Mouse (Mus musculus): ENCODE measurements around the gene Zbtb9. TPM values are rescaled to one million over a fixed set of nuclear protein-coding genes. Genes with fewer than 3 reads are reported as not detected.

Zbtb9 gene
- total and polyA plus RNA-seq, 2 experiments from 2014 or later, result 6.6 to 21.4 TPM

DNA sequence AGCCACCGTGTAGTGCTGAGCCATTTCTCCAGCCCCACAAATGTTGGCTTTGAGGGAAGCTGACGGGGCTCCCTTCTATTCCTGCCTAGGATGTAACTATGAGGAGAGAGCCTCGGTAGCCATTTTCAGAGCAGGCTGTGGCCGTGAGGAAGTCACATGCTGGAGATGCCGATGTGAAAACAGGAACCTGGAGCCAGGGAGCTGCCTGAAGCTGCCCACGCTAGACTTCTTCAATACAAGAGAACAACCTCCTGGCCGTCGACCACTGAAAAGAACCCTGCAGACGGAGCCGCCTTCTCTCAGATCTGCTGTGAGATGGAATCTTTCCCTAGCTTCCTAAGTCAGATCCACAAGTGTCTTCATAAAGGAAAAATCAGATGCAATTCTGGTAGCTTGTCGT is 32.7 kb downstream of the Zbtb9 start:
- no peak overlapping the region for H3K9ac ChIP-seq (replicated peaks; ENCODE audit: low read length)
- H3K27ac ChIP-seq, result no peak overlapping the region
- H3K4me1 ChIP-seq (ENCODE audit: insufficient read depth, low read length), result no peaks in the 10 kb centered on the region
- no peak for ATAC-seq
- H3K27me3 ChIP-seq (ENCODE audit: insufficient read depth, low read length), result no peaks in the 10 kb centered on the region
- no peaks in the 10 kb centered on the region for H3K9me3 ChIP-seq (ENCODE audit: low read length)
- no peak overlapping the region for H3K4me2 ChIP-seq (ENCODE audit: low read depth, low read length)
- DNase-seq (ENCODE audit: low spot score), result no peak
- TF ChIP-seq CTCF (IDR thresholded peaks at IDR 0.05; ENCODE audit: low read depth), result no peak
- no peak overlapping the region for H3K4me3 ChIP-seq (ENCODE audit: low read length)
- WGBS, result 63% methylated on average over 11 of the region's 11 CpGs
- H3K36me3 ChIP-seq (ENCODE audit: insufficient read depth, low read length), result no peaks in the 10 kb centered on the region

DNA sequence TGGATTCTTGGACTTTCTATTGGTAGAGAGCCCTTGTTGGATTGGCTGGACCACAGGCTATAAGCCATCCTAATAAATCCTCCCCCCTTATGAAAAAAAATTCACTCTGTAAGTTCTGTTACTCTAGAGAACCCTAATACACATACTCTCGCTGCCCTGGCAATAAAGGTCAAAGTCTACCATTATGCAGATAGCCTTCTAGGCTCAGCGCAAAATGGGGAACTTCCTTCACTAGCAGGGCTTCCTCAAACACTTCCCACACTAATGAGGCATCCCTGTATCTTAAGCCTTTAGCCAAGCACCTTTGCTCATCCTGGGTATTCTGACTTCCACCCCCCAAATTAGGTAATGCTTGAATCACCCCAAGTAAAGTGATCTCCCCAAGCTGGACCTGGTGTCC is 35.3 kb downstream of the Zbtb9 start:
- no peaks in the 10 kb centered on the region for H3K27me3 ChIP-seq (ENCODE audit: insufficient read depth, low read length)
- no peaks in the 10 kb centered on the region for H3K4me1 ChIP-seq (ENCODE audit: insufficient read depth, low read length)
- no peak overlapping the region for H3K4me3 ChIP-seq (ENCODE audit: low read length)
- no peak overlapping the region for H3K9ac ChIP-seq (replicated peaks; ENCODE audit: low read length)
- DNase-seq (ENCODE audit: low spot score) (no peak), ATAC-seq (no peak)
- no peak for TF ChIP-seq CTCF (IDR thresholded peaks at IDR 0.05; ENCODE audit: low read depth)
- H3K9me3 ChIP-seq (ENCODE audit: low read length), result no peaks in the 10 kb centered on the region
- 74% methylated on average over 2 of the region's 2 CpGs for WGBS
- no peak overlapping the region for H3K27ac ChIP-seq
- no peaks in the 10 kb centered on the region for H3K36me3 ChIP-seq (ENCODE audit: insufficient read depth, low read length)
- H3K4me2 ChIP-seq (ENCODE audit: low read depth, low read length), result no peak overlapping the region

DNA sequence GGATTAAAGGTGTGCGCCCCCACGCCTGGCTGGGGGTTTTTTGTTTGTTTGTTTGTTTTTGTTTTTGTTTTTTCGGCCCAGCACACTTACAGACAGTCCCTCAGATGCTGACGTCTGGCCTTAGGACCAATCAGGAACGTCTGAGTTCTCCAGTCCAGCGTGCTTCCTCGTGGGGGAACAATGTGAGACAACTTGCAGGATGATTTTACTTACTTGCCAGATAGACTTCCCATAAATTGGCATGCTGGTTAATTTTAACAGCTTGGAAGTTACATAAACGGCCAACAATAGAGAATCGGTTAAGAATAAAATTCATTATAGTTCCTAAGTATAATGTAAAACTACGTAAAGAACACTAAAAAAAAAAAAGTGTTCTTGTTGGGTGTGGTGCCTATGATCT is 38.2 kb downstream of the Zbtb9 start:
- no peak for TF ChIP-seq CTCF (IDR thresholded peaks at IDR 0.05; ENCODE audit: low read depth)
- Histone ChIP-seq H3K9me3 (ENCODE audit: low read length) (no peaks in the 10 kb centered on the region), H3K4me1 (ENCODE audit: insufficient read depth, low read length) (no peaks in the 10 kb centered on the region), H3K4me3 (ENCODE audit: low read length) (no peak overlapping the region), H3K4me2 (ENCODE audit: low read depth, low read length) (no peak overlapping the region), H3K27ac (no peak overlapping the region), H3K36me3 (ENCODE audit: insufficient read depth, low read length) (no peaks in the 10 kb centered on the region), H3K27me3 (ENCODE audit: insufficient read depth, low read length) (no peaks in the 10 kb centered on the region), H3K9ac (replicated peaks; ENCODE audit: low read length) (no peak overlapping the region)
- no peak for ATAC-seq
- WGBS, result 88% methylated on average over 10 of the region's 10 CpGs
- DNase-seq (ENCODE audit: low spot score), result no peak

DNA sequence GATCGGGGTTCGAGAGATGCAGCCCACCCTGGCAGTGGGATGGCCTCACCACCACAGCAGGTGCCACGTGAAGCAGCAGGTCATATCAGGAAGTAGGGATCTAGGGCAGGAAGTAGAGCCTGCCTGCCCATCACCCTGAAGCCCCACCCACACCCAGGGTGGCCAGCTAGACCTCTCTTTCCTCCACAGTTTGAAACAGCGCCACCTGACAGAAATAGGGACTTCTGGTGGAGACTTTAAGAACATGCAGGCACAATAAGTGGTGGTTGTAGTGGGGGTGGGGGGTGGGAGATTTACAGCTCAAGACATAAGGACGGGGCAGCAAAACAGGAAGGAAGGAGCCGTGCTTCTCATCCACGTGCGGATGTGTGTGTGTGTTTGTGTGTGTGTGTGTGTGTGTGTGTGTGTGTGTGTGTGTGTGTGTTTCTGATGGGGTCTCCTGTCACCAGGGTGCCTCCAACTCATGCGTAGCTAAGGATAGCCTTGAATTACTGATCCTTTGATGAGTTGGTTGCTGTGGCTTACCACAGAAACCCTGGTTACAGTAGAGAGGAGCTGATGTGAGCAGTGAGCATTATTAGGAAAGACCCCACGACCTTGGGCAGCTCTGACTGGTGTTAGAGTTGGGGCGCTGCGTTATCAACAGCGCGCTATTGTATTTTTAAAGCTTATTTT is 39.2 kb downstream of the Zbtb9 start:
- ATAC-seq (no peak), DNase-seq (ENCODE audit: low spot score) (no peak)
- Histone ChIP-seq H3K4me2 (ENCODE audit: low read depth, low read length) (no peak overlapping the region), H3K4me1 (ENCODE audit: insufficient read depth, low read length) (no peaks in the 10 kb centered on the region), H3K36me3 (ENCODE audit: insufficient read depth, low read length) (no peaks in the 10 kb centered on the region), H3K27me3 (ENCODE audit: insufficient read depth, low read length) (no peaks in the 10 kb centered on the region), H3K27ac (no peak overlapping the region), H3K9me3 (ENCODE audit: low read length) (no peaks in the 10 kb centered on the region), H3K9ac (replicated peaks; ENCODE audit: low read length) (no peak overlapping the region), H3K4me3 (ENCODE audit: low read length) (no peak overlapping the region)
- WGBS, result 62% methylated on average over 14 of the region's 14 CpGs
- TF ChIP-seq CTCF (IDR thresholded peaks at IDR 0.05; ENCODE audit: low read depth), result peak; percentile 22; the same call in 1 of the 2 replicates

DNA sequence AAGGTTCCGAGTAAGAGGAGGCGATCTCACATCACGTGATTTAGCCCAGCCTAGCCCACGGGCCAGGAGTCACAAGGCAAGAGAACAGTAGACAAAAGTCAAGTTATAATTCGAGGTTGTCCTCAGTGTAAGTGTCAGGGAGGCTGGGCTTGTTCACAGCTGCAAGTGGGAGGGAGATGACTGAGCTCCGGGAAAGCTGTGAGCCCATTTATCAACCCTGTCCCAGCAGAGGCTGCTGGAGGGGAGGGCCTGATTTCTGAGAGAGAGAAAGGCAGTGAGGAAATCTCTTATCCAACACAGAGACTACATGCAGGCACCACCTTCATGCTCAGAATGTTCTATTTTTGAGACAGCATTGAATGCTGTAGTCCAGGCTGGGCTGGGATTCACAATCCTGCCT is 39.9 kb downstream of the Zbtb9 start:
- Histone ChIP-seq H3K36me3 (ENCODE audit: insufficient read depth, low read length) (no peaks in the 10 kb centered on the region), H3K27me3 (ENCODE audit: insufficient read depth, low read length) (no peaks in the 10 kb centered on the region), H3K4me1 (ENCODE audit: insufficient read depth, low read length) (no peaks in the 10 kb centered on the region), H3K4me2 (ENCODE audit: low read depth, low read length) (no peak overlapping the region), H3K9me3 (ENCODE audit: low read length) (no peaks in the 10 kb centered on the region), H3K27ac (no peak overlapping the region), H3K9ac (replicated peaks; ENCODE audit: low read length) (no peak overlapping the region), H3K4me3 (ENCODE audit: low read length) (no peak overlapping the region)
- no peak for TF ChIP-seq CTCF (IDR thresholded peaks at IDR 0.05; ENCODE audit: low read depth)
- WGBS, result 25% methylated on average over 6 of the region's 6 CpGs
- DNase-seq (ENCODE audit: low spot score), result no peak
- ATAC-seq, result no peak

DNA sequence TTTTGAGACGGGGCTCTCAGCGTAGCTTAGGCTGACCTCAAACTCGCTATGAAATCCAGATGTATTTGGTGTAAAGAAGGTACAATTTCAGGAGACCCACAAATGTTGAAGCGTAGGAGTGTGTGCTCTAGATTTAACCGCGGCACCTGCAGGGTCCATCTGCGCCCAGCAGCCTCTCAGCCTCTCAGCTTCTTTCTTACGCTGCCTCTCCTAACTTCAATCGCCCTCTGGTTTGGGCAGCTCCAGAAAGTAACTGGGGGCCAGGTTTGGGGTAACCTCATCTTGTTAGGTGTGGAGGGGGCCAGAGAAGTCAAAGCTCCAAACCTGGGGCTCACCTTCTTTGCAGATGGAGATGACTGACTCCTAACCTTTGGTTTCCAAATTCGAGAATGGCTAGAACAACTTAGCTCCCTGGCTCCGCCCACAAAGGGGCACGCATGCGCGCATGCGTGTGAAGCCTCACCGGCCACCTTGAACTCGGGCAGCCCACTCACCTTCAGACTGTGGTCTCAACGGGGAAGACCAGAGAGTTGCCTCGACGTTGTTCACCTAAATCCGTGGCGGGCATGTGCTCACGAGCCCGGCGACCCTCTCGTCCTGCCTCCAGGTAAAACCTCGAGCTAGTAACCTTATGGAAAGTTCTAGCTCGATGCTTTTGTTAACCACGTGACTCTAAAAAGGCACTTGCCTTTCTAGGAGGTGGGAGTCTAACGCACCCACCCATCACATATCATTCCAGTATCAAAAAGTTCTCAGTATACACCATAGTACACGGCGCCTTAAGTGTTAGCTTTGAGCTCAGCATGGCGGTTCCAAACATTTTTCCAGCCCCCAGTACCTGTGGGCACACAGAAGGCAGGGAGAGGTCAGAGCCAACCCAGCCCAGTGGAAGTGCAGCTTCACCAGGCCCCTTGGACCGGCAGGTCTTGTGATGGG is 44.9 kb downstream of the Zbtb9 start:
- Histone ChIP-seq H3K4me3 (ENCODE audit: low read length) (peak overlapping the region; percentile 45), H3K4me2 (ENCODE audit: low read depth, low read length) (peak overlapping the region; percentile 62), H3K27me3 (ENCODE audit: insufficient read depth, low read length) (no peaks in the 10 kb centered on the region), H3K9ac (replicated peaks; ENCODE audit: low read length) (peak overlapping the region; percentile 40; the same call in 1 of the 2 replicates), H3K27ac (peak overlapping the region; percentile 59), H3K9me3 (ENCODE audit: low read length) (no peaks in the 10 kb centered on the region), H3K4me1 (ENCODE audit: insufficient read depth, low read length) (peaks cover 5% of the 10 kb centered on the region; the same call in 1 of the 2 replicates), H3K36me3 (ENCODE audit: insufficient read depth, low read length) (peaks cover 23% of the 10 kb centered on the region; the same call in 1 of the 2 replicates)
- ATAC-seq (peak; percentile 78), DNase-seq (ENCODE audit: low spot score) (peak; percentile 96)
- no peak for TF ChIP-seq CTCF (IDR thresholded peaks at IDR 0.05; ENCODE audit: low read depth)
- 8% methylated on average over 34 of the region's 34 CpGs for WGBS
